Comparison of ENCODE assay signal across 9 mouse cellular contexts in genomic region chr11:116625081-116626000, GRCm38 (mm10). TPM values are rescaled to one million over a fixed set of nuclear protein-coding genes. Genes with fewer than 3 reads are reported as not detected.
DNase-seq lines count a peak whose midpoint lies in the region; ATAC-seq lines count a peak whose summit lies in the region.
"Had no signal": no experiment of that assay in that cellular context is flagged by ENCODE, and none has a peak within 500 bp of the region (broad histone marks: within the 10 kb centered on the region; RNA-seq: fewer than 3 reads in every experiment).

No protein-coding gene starts in this region.

- H3K4me3 ChIP-seq in hindbrain, embryonic 10.5 days, result 0 out of 2 replicates have a peak overlapping the region, but pooled peaks have one; percentile 2
- no peak overlapping the region for H3K4me3 ChIP-seq in hindbrain, embryonic 16.5 days (ENCODE audit: low read length)
- no peak overlapping the region for H3K4me3 ChIP-seq in heart, embryonic 12.5 days
- H3K4me3 ChIP-seq in macrophage (ENCODE audit: inconsistent target), result no peak overlapping the region

- H3K4me2 ChIP-seq in hindbrain, embryonic 16.5 days (ENCODE audit: low read length), result no peak overlapping the region
- H3K4me2 ChIP-seq in heart, embryonic 12.5 days, result peak overlapping the region; percentile 90

- WGBS in hindbrain, embryonic 10.5 days, result 78% methylated on average over 17 of the region's 17 CpGs
- WGBS in hindbrain, embryonic 16.5 days, result 76% methylated on average over 17 of the region's 17 CpGs
- 51% methylated on average over 17 of the region's 17 CpGs for WGBS in heart, embryonic 12.5 days
- 77% methylated on average over 17 of the region's 17 CpGs for WGBS in macrophage (ENCODE audit: missing documents)

- no peaks in the 10 kb centered on the region for H3K36me3 ChIP-seq in hindbrain, embryonic 10.5 days
- no peaks in the 10 kb centered on the region for H3K36me3 ChIP-seq in hindbrain, embryonic 16.5 days (ENCODE audit: control insufficient read depth, insufficient read depth, low read length)
- H3K36me3 ChIP-seq in heart, embryonic 12.5 days, result no peaks in the 10 kb centered on the region
- no peaks in the 10 kb centered on the region for H3K36me3 ChIP-seq in macrophage (ENCODE audit: inconsistent target)
- H3K36me3 ChIP-seq: embryonic facial prominence, embryonic 15.5 days had no signal

- no peak for ATAC-seq in hindbrain, embryonic 16.5 days
- no peak for ATAC-seq in heart, embryonic 12.5 days (ENCODE audit: insufficient number of reproducible peaks, low FRiP score)

- peak; percentile 58 for DNase-seq in hindbrain, embryonic 10.5 days (ENCODE audit: low spot score)
- peak; percentile 89 to 90 for DNase-seq in B cell, adult 2 months
- peak; percentile 93 for DNase-seq in R1 (ENCODE audit: low read depth, low spot score)
- DNase-seq in thymus, postnatal 10 days (ENCODE audit: low spot score in 2 of 2), result peak; percentile 39 to 70
- DNase-seq in right cerebral cortex, postnatal 36 days (ENCODE audit: low spot score in 2 of 2), result no peak

- H3K27me3 ChIP-seq in hindbrain, embryonic 10.5 days (ENCODE audit: insufficient read depth, poor library complexity, severe bottlenecking), result peaks cover 38% of the 10 kb centered on the region
- H3K27me3 ChIP-seq in hindbrain, embryonic 16.5 days (replicated peaks; ENCODE audit: control insufficient read depth, insufficient read depth, low read length), result peaks cover 22% of the 10 kb centered on the region
- no peaks in the 10 kb centered on the region for H3K27me3 ChIP-seq in heart, embryonic 12.5 days (replicated peaks)
- H3K27me3 ChIP-seq: embryonic facial prominence, embryonic 15.5 days had no signal

- H3K9ac ChIP-seq in hindbrain, embryonic 16.5 days (ENCODE audit: low read depth, low read length), result no peak overlapping the region; the same call in 1 of the 2 replicates
- H3K9ac ChIP-seq in heart, embryonic 12.5 days, result peak overlapping the region; percentile 10; the same call in 1 of the 2 replicates
- H3K9ac ChIP-seq: embryonic facial prominence, embryonic 15.5 days had no signal

- H3K9me3 ChIP-seq in hindbrain, embryonic 10.5 days, result no peaks in the 10 kb centered on the region
- no peaks in the 10 kb centered on the region for H3K9me3 ChIP-seq in hindbrain, embryonic 16.5 days (ENCODE audit: control insufficient read depth, low read length)
- no peaks in the 10 kb centered on the region for H3K9me3 ChIP-seq in heart, embryonic 12.5 days (replicated peaks)
- H3K9me3 ChIP-seq: embryonic facial prominence, embryonic 15.5 days had no signal

- H3K27ac ChIP-seq in hindbrain, embryonic 10.5 days, result no peak overlapping the region
- no peak overlapping the region for H3K27ac ChIP-seq in hindbrain, embryonic 16.5 days (ENCODE audit: low read depth, low read length)
- H3K27ac ChIP-seq in heart, embryonic 12.5 days (ENCODE audit: poor library complexity, severe bottlenecking), result peak overlapping the region; percentile 19
- peak overlapping the region; percentile 69 for H3K27ac ChIP-seq in macrophage
- H3K27ac ChIP-seq: embryonic facial prominence, embryonic 15.5 days had no signal

- peaks cover 36% of the 10 kb centered on the region for H3K79me2 ChIP-seq in macrophage (ENCODE audit: inconsistent target)

- peaks cover 72% of the 10 kb centered on the region for H3K4me1 ChIP-seq in hindbrain, embryonic 10.5 days (replicated peaks)
- H3K4me1 ChIP-seq in hindbrain, embryonic 16.5 days (ENCODE audit: control insufficient read depth, insufficient read depth, low read depth, low read length), result peaks cover 26% of the 10 kb centered on the region
- peaks cover 70% of the 10 kb centered on the region for H3K4me1 ChIP-seq in heart, embryonic 12.5 days (replicated peaks)

RNA-seq across cellular contexts. Expression of gene Rhbdf2, which starts 1.5 kb away (rescaled TPM):
- polyA plus RNA-seq in hindbrain, embryonic 10.5 days (2016; fragmentation: Nextera tagmentation; extraction: Ambion mirVana), result 3.8 and 6.6 TPM in 2 replicates
- 1.7 and 2.1 TPM in 2 replicates for polyA plus RNA-seq in hindbrain, embryonic 16.5 days (2015; fragmentation: Nextera tagmentation; extraction: Ambion mirVana)
- polyA plus RNA-seq in heart, embryonic 12.5 days (2016; fragmentation: Nextera tagmentation; extraction: Ambion mirVana), result 7.5 and 8.1 TPM in 2 replicates
- total RNA-seq in macrophage (2018; cell fraction: chromatin; rRNA removed), result 100 to 1,000 TPM in 25 of 26 experiments, 10 to 100 TPM in 1; 94.6 to 827 (median 311) TPM
- total RNA-seq in macrophage (2018; cell fraction: cytosol; rRNA removed), result 100 to 1,000 TPM in 2 of 26 experiments, 10 to 100 TPM in 24; 20.5 to 164 (median 49.9) TPM
- 100 to 1,000 TPM in 22 of 26 experiments, 10 to 100 TPM in 4; 71.5 to 628 (median 234) TPM for total RNA-seq in macrophage (2018; cell fraction: nucleus; rRNA removed)
- 14.2 to 37.1 TPM (median 21.7 TPM) in 3 replicates for polyA plus RNA-seq in macrophage (2018)

RNA-seq across cellular contexts. Expression of gene Prcd, which starts 28.0 kb away (rescaled TPM):
- 0.47 and 1.2 TPM in 2 replicates for polyA plus RNA-seq in hindbrain, embryonic 10.5 days (2016; fragmentation: Nextera tagmentation; extraction: Ambion mirVana)
- polyA plus RNA-seq in hindbrain, embryonic 16.5 days (2015; fragmentation: Nextera tagmentation; extraction: Ambion mirVana), result 3.1 and 4.2 TPM in 2 replicates
- polyA plus RNA-seq in heart, embryonic 12.5 days (2016; fragmentation: Nextera tagmentation; extraction: Ambion mirVana), result 0.73 TPM in 1 of 2 replicates, not detected in the other
- not detected for total RNA-seq in macrophage (2018; cell fraction: chromatin; rRNA removed)
- not detected for total RNA-seq in macrophage (2018; cell fraction: cytosol; rRNA removed)
- not detected for total RNA-seq in macrophage (2018; cell fraction: nucleus; rRNA removed)
- not detected in 3 replicates for polyA plus RNA-seq in macrophage (2018)

RNA-seq across cellular contexts. Expression of gene Cygb, which starts 28.8 kb away (rescaled TPM):
- polyA plus RNA-seq in hindbrain, embryonic 10.5 days (2016; fragmentation: Nextera tagmentation; extraction: Ambion mirVana), result 3.5 and 3.8 TPM in 2 replicates
- 34.4 and 37.4 TPM in 2 replicates for polyA plus RNA-seq in hindbrain, embryonic 16.5 days (2015; fragmentation: Nextera tagmentation; extraction: Ambion mirVana)
- polyA plus RNA-seq in heart, embryonic 12.5 days (2016; fragmentation: Nextera tagmentation; extraction: Ambion mirVana), result 1.3 and 1.4 TPM in 2 replicates
- total RNA-seq in macrophage (2018; cell fraction: chromatin; rRNA removed), result under 1 TPM in 1 of 26 experiments, not detected in 25; 0.44 TPM
- total RNA-seq in macrophage (2018; cell fraction: cytosol; rRNA removed), result not detected
- not detected for total RNA-seq in macrophage (2018; cell fraction: nucleus; rRNA removed)
- polyA plus RNA-seq in macrophage (2018), result not detected in 3 replicates

RNA-seq across cellular contexts. Expression of gene Aanat, which starts 39.1 kb away (rescaled TPM):
- polyA plus RNA-seq in hindbrain, embryonic 10.5 days (2016; fragmentation: Nextera tagmentation; extraction: Ambion mirVana), result not detected in 2 replicates
- polyA plus RNA-seq in hindbrain, embryonic 16.5 days (2015; fragmentation: Nextera tagmentation; extraction: Ambion mirVana), result 0.51 and 0.55 TPM in 2 replicates
- polyA plus RNA-seq in heart, embryonic 12.5 days (2016; fragmentation: Nextera tagmentation; extraction: Ambion mirVana), result not detected in 2 replicates
- total RNA-seq in macrophage (2018; cell fraction: chromatin; rRNA removed), result 1 to 10 TPM in 1 of 26 experiments, under 1 TPM in 1, not detected in 24; 0.59 to 1.3 TPM
- not detected for total RNA-seq in macrophage (2018; cell fraction: cytosol; rRNA removed)
- total RNA-seq in macrophage (2018; cell fraction: nucleus; rRNA removed), result 1 to 10 TPM in 1 of 26 experiments, under 1 TPM in 2, not detected in 23; 0.47 to 7.2 (median 0.50) TPM
- not detected in 3 replicates for polyA plus RNA-seq in macrophage (2018)
- polyA plus RNA-seq: embryonic facial prominence, embryonic 15.5 days had no signal

RNA-seq across cellular contexts. Expression of gene Ube2o, which starts 44.1 kb away (rescaled TPM):
- 8.9 and 10.8 TPM in 2 replicates for polyA plus RNA-seq in hindbrain, embryonic 10.5 days (2016; fragmentation: Nextera tagmentation; extraction: Ambion mirVana)
- polyA plus RNA-seq in hindbrain, embryonic 16.5 days (2015; fragmentation: Nextera tagmentation; extraction: Ambion mirVana), result 16.4 and 16.6 TPM in 2 replicates
- polyA plus RNA-seq in heart, embryonic 12.5 days (2016; fragmentation: Nextera tagmentation; extraction: Ambion mirVana), result 18.1 and 19.9 TPM in 2 replicates
- 10 to 100 TPM in 25 of 26 experiments, 1 to 10 TPM in 1; 6.0 to 55.3 (median 13.9) TPM for total RNA-seq in macrophage (2018; cell fraction: chromatin; rRNA removed)
- 10 to 100 TPM in 2 of 26 experiments, 1 to 10 TPM in 24; 4.5 to 11.4 (median 7.2) TPM for total RNA-seq in macrophage (2018; cell fraction: cytosol; rRNA removed)
- total RNA-seq in macrophage (2018; cell fraction: nucleus; rRNA removed), result 10 to 100 TPM in 14 of 26 experiments, 1 to 10 TPM in 12; 6.1 to 19.8 (median 10.1) TPM
- polyA plus RNA-seq in macrophage (2018), result 4.4 to 9.2 TPM (median 5.4 TPM) in 3 replicates

Comparison
In these comparisons a context has a peak if more than half of its experiments do, and no peak if none do; other contexts are left out.
1. DNase-seq: peak in hindbrain, embryonic 10.5 days (single experiment), B cell, adult 2 months (2 of 2), R1 (single experiment) and thymus, postnatal 10 days (2 of 2); none in right cerebral cortex, postnatal 36 days (0 of 2).
2. H3K27ac ChIP-seq: peak in heart, embryonic 12.5 days (single experiment) and macrophage (single experiment); none in hindbrain, embryonic 10.5 days (single experiment) and hindbrain, embryonic 16.5 days (single experiment).